Mouse (Mus musculus) cerebellum, postnatal 4 days (tissue): Measurements from ENCODE around the gene Frem3.

ENCODE experiments used
- DNase-seq, 2 experiments: peaks; one replicate each; pipeline ENCODE4 v3.0.0; 2022; ENCODE audit warnings: low spot score in 2 of 2, mixed read lengths in 1 of 2

Gene Frem3

GRCm38 (mm10) chr8:80710670-80711400 lies 100.0 kb downstream of the Frem3 start:
- peak in 1 of 2 experiments; percentile 10 for DNase-seq

DNA sequence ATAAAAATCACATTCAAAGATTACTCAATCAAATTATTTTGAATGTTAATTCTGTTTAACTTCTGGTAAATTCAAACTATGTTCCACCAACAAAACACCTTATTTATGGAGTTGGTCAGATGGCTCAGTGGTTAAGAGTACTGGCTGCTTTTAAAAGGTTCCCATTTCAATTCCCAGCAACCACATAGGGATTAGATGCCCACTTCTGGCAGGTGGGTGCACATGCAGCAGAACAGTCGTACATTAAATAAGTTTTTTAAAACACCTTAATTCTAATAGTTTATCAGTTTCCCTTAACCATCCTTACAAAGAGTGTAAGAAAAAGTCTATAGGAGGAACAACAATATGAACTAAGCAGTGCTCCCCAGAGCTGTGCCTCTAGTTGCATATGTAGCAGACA lies 103.6 kb downstream of the Frem3 start:
- no peak for DNase-seq

GRCm38 (mm10) chr8:80732326-80732725 lies 121.4 kb downstream of the Frem3 start:
- DNase-seq: no peak

GRCm38 (mm10) chr8:80738046-80738387 lies 127.1 kb downstream of the Frem3 start:
- DNase-seq: no peak

DNA sequence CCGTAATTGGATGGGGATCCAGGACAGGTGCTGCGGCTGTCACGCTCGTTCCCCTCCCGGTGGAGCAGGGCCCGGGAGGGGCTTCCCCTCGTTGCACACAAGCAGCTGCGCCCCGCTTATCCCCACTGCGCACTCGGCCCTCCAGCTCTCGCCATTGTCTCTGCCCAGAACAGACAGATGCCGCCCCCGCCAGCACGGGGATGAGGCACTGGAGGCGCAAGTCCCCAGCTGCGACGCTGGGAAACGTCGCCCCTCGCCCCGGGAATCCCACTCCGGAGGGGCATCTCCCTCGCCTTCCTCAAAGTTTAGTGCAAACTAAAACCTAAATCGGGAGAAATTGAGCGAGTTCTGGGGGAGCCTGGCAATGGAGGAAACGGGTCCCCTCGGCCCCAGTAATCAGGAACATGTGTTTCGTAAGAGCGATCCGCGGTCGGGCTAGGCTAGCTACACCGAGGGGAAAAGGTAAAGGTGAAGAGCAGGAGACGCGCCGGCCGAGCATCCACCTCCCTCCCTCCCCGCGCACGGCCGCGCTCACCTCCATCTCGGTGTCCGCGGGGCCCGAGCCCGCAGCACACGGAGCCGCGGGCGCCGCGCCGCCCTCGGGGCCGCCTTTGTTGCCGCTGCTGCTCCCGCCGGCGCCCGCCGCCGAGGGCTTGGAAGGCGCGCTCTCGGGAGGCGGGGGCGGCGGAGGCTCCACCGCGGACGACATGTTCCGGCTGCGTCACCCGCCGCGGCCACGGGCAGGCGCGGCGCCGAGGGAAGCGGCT lies 127.7 kb downstream of the Frem3 start:
- peak; percentile 32 to 56 for DNase-seq

DNA sequence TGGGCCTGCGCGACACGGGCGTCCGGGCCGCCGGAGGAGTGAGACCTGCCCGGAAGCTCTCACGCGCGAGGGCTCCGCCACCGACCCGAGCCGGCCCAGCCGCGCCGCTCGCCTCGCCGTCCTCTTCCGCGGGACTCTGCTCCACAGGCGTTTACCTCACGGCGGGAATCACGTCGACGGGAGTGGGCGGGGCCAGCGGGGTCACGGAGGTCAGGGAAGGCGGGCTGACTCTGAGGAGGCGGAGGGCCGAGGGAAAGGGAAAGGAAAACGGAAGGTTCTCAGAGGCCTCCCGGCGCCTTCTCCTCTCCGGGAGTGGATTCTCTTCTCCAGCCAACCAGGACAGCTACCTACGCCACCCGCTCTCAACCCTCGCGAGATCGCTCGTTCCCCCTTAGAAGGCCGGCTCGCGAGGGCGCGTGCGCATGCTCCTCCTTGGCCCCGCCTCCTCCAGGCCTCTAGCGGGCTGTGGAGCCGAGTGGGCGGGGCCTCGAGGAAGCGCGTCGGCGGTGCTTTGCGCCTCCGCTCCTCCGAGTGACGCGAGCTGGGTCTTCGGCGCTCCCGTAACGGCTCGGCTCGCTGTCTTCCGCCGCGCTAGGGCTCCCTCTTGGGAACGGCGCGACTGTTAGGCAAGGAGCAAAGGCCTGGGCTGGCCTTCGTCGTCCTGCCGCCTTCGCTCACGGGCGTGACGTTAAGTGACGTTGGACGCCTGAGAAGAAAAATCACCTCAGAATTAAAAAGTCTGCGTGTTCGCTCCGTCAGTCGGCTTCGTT lies 128.5 kb downstream of the Frem3 start, which contains the start of gene Smarca5:
Smarca5 (minus strand) TSS at position 343 of the 770 bp plus-strand sequence.
- peak; percentile 88 to 95 for DNase-seq

DNA sequence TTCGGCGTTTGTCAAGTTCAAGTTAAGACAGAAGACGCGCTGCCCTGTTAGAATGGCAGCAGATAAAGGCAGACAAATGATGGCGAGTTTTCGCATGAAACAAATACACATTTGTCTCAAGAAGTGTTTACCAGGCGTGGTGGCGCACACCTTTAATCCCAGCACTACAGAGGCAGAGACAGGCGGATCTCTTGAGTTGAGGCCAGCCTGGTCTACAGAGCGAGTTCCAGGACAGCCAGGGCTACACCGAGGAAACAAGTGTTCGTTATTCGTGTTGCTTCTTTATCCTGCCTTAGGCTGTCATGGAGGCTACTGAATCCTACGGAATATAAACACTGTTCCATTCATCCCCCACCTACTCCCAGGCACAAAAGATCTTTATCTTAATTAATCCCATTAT lies 129.1 kb downstream of the Frem3 start:
- DNase-seq: no peak
